Mouse (Mus musculus) embryonic facial prominence, embryonic 13.5 days (tissue): ENCODE results near the gene Msx1. TPM values are rescaled to one million over a fixed set of nuclear protein-coding genes. Genes with fewer than 3 reads are reported as not detected.
"Not testable (repeated sequence)": the region's sequence is repeated elsewhere in the genome, so short reads cannot be mapped to it uniquely, and the experiment has no call there.

Experiments used
- ATAC-seq: fragments of 200-750 bp; cut with Nextera tagmentation; 2 replicates; pipeline ENCODE4 v1.8.0; 2017; ENCODE audit warnings: low read depth; ENCODE audit not compliant: insufficient number of reproducible peaks, insufficient read depth, low FRiP score, low TSS enrichment
- H3K27ac ChIP-seq: fragments of 300-500 bp; sonication (generic); 2 replicates; pipeline ENCODE4 v1.5.1; 2015; ENCODE audit warnings: moderate library complexity, mild to moderate bottlenecking, inconsistent platforms
- H3K27me3 ChIP-seq: fragments of 300-500 bp; sonication (generic); 2 replicates; pipeline ENCODE4 v1.6.1; 2015; ENCODE audit warnings: mild to moderate bottlenecking, inconsistent platforms
- H3K36me3 ChIP-seq: fragments of 300-500 bp; sonication (generic); 2 replicates; pipeline ENCODE4 v1.6.1; 2015; ENCODE audit warnings: mild to moderate bottlenecking, inconsistent platforms
- H3K4me1 ChIP-seq: fragments of 300-500 bp; sonication (generic); 2 replicates; pipeline ENCODE4 v1.6.1; 2015; ENCODE audit warnings: inconsistent platforms
- H3K4me2 ChIP-seq: fragments of 300-500 bp; sonication (generic); 2 replicates; pipeline ENCODE4 v1.6.1; 2015; ENCODE audit warnings: moderate library complexity, mild to moderate bottlenecking, inconsistent platforms
- H3K4me3 ChIP-seq: fragments of 300-500 bp; sonication (generic); 2 replicates; pipeline ENCODE4 v1.5.1; 2015; ENCODE audit warnings: mild to moderate bottlenecking, inconsistent platforms
- H3K9ac ChIP-seq: fragments of 300-500 bp; sonication (generic); 2 replicates; pipeline ENCODE4 v1.6.1; 2015; ENCODE audit warnings: mild to moderate bottlenecking, inconsistent platforms
- H3K9me3 ChIP-seq: fragments of 300-500 bp; sonication (generic); 2 replicates; pipeline ENCODE4 v1.6.1; 2016; ENCODE audit warnings: inconsistent platforms
- WGBS: fragments of 180-500 bp; shearing (Covaris S2); methylation state at CpG from one replicate; pipeline ENCODE4 v1.1.7; 2015; ENCODE audit warnings: mixed read lengths; 5-methylcytosine and 5-hydroxymethylcytosine counted together
- polyA plus RNA-seq: library from polyadenylated mRNA; unstranded; fragments of >200 nt; fragmentation: Nextera tagmentation; extraction: Ambion mirVana; gene quantifications from 2 replicates; pipeline ENCODE4 v1.2.1, GENCODE M21; 2015

The Msx1 gene
- polyA plus RNA-seq, 1 experiment from 2014 or later, result 586 TPM

- ATAC-seq, result no peak
- no peak overlapping the region for H3K9ac ChIP-seq
- peaks cover 80% of the 10 kb centered on the region for H3K27me3 ChIP-seq
- no peaks in the 10 kb centered on the region for H3K36me3 ChIP-seq
- no peak overlapping the region for H3K27ac ChIP-seq
- 5% methylated on average over 6 of the region's 6 CpGs for WGBS
- H3K9me3 ChIP-seq, result no peaks in the 10 kb centered on the region
- no peak overlapping the region for H3K4me3 ChIP-seq
- H3K4me2 ChIP-seq, result no peak overlapping the region
- peaks cover 52% of the 10 kb centered on the region for H3K4me1 ChIP-seq
Observed at GRCm38 (mm10) chr5:37835590-37836266, 11.3 kb upstream of the Msx1 start.

- H3K27me3 ChIP-seq, result peaks cover 88% of the 10 kb centered on the region
- no peak for ATAC-seq
- 10% methylated on average over 6 of the region's 6 CpGs for whole genome bisulfite sequencing
- no peaks in the 10 kb centered on the region for H3K36me3 ChIP-seq
- H3K4me3 ChIP-seq, result no peak overlapping the region
- peaks cover 69% of the 10 kb centered on the region for H3K4me1 ChIP-seq
- H3K4me2 ChIP-seq, result no peak overlapping the region
- no peak overlapping the region for H3K9ac ChIP-seq
- no peak overlapping the region for H3K27ac ChIP-seq
- H3K9me3 ChIP-seq, result no peaks in the 10 kb centered on the region
Observed at GRCm38 (mm10) chr5:37832766-37833165, 8.4 kb upstream of the Msx1 start.

- 14% methylated on average over 13 of the region's 13 CpGs for WGBS
- Histone ChIP-seq H3K27ac (no peak overlapping the region), H3K9me3 (no peaks in the 10 kb centered on the region), H3K36me3 (no peaks in the 10 kb centered on the region), H3K4me3 (no peak overlapping the region), H3K4me2 (0 out of 2 replicates have a peak overlapping the region, but pooled peaks have one; percentile 2), H3K27me3 (peaks cover 86% of the 10 kb centered on the region), H3K9ac (no peak overlapping the region), H3K4me1 (peaks cover 74% of the 10 kb centered on the region)
- no peak for ATAC-seq
Observed at GRCm38 (mm10) chr5:37832031-37832430, 7.6 kb upstream of the Msx1 start.

- WGBS, result 39% methylated on average over 6 of the region's 7 CpGs
- not testable (repeated sequence) for H3K27ac ChIP-seq, ATAC-seq, H3K4me3 ChIP-seq, H3K36me3 ChIP-seq, H3K9ac ChIP-seq, H3K4me2 ChIP-seq, H3K9me3 ChIP-seq
- peaks cover 77% of the 10 kb centered on the region for H3K27me3 ChIP-seq
- peaks cover 76% of the 10 kb centered on the region for H3K4me1 ChIP-seq
Observed at GRCm38 (mm10) chr5:37830436-37830835, 6.1 kb upstream of the Msx1 start.

GRCm38 (mm10) chr5:37829926-37830325 is 5.5 kb upstream of the Msx1 start:
- peaks cover 74% of the 10 kb centered on the region for H3K4me1 ChIP-seq
- H3K9ac ChIP-seq, result no peak overlapping the region
- no peaks in the 10 kb centered on the region for H3K9me3 ChIP-seq
- no peaks in the 10 kb centered on the region for H3K36me3 ChIP-seq
- H3K4me3 ChIP-seq, result no peak overlapping the region
- 12% methylated on average over 4 of the region's 4 CpGs for WGBS
- ATAC-seq, result no peak
- peak overlapping the region; percentile 75 for H3K4me2 ChIP-seq
- peaks cover 75% of the 10 kb centered on the region for H3K27me3 ChIP-seq
- H3K27ac ChIP-seq, result 0 out of 2 replicates have a peak overlapping the region, but pooled peaks have one; percentile 98

GRCm38 (mm10) chr5:37829296-37829670 is 4.9 kb upstream of the Msx1 start:
- no peaks in the 10 kb centered on the region for H3K9me3 ChIP-seq
- H3K27me3 ChIP-seq, result peaks cover 71% of the 10 kb centered on the region
- H3K4me1 ChIP-seq, result peaks cover 68% of the 10 kb centered on the region
- peak overlapping the region; percentile 100 for H3K9ac ChIP-seq
- WGBS, result 8% methylated on average over 10 of the region's 10 CpGs
- H3K27ac ChIP-seq, result peak overlapping the region; percentile 98
- H3K36me3 ChIP-seq, result no peaks in the 10 kb centered on the region
- H3K4me2 ChIP-seq, result peak overlapping the region; percentile 75
- peak overlapping the region; percentile 92 for H3K4me3 ChIP-seq
- no peak for ATAC-seq

- H3K9ac ChIP-seq, result peak overlapping the region; percentile 100
- H3K27ac ChIP-seq, result peak overlapping the region; percentile 98
- peaks cover 66% of the 10 kb centered on the region for H3K4me1 ChIP-seq
- H3K4me3 ChIP-seq, result peak overlapping the region; percentile 92
- H3K36me3 ChIP-seq, result no peaks in the 10 kb centered on the region
- WGBS, result 4% methylated on average over 35 of the region's 35 CpGs
- no peaks in the 10 kb centered on the region for H3K9me3 ChIP-seq
- H3K27me3 ChIP-seq, result peaks cover 70% of the 10 kb centered on the region
- no peak for ATAC-seq
- H3K4me2 ChIP-seq, result peak overlapping the region; percentile 75
Observed at GRCm38 (mm10) chr5:37828591-37829295, 4.4 kb upstream of the Msx1 start.

GRCm38 (mm10) chr5:37828001-37828400 is 3.6 kb upstream of the Msx1 start:
- H3K4me2 ChIP-seq, result peak overlapping the region; percentile 75
- peak overlapping the region; percentile 92 for H3K4me3 ChIP-seq
- H3K9ac ChIP-seq, result peak overlapping the region; percentile 100
- H3K27ac ChIP-seq, result peak overlapping the region; percentile 98
- H3K36me3 ChIP-seq, result no peaks in the 10 kb centered on the region
- ATAC-seq, result no peak
- H3K27me3 ChIP-seq, result peaks cover 66% of the 10 kb centered on the region
- WGBS, result 1% methylated on average over 14 of the region's 14 CpGs
- peaks cover 65% of the 10 kb centered on the region for H3K4me1 ChIP-seq
- H3K9me3 ChIP-seq, result no peaks in the 10 kb centered on the region

GRCm38 (mm10) chr5:37827626-37827950 is 3.2 kb upstream of the Msx1 start:
- H3K36me3 ChIP-seq, result no peaks in the 10 kb centered on the region
- 1% methylated on average over 9 of the region's 9 CpGs for WGBS
- peak overlapping the region; percentile 75 for H3K4me2 ChIP-seq
- peak overlapping the region; percentile 92 for H3K4me3 ChIP-seq
- ATAC-seq, result no peak
- H3K9ac ChIP-seq, result peak overlapping the region; percentile 100
- H3K27me3 ChIP-seq, result peaks cover 62% of the 10 kb centered on the region
- H3K27ac ChIP-seq, result peak overlapping the region; percentile 98
- H3K9me3 ChIP-seq, result no peaks in the 10 kb centered on the region
- H3K4me1 ChIP-seq, result peaks cover 62% of the 10 kb centered on the region

- WGBS, result under 1% methylated on average over 59 of the region's 59 CpGs
- Histone ChIP-seq H3K9me3 (no peaks in the 10 kb centered on the region), H3K4me3 (peak overlapping the region; percentile 92), H3K9ac (peak overlapping the region; percentile 100), H3K27me3 (peaks cover 56% of the 10 kb centered on the region), H3K36me3 (no peaks in the 10 kb centered on the region), H3K27ac (peak overlapping the region; percentile 98), H3K4me1 (peaks cover 56% of the 10 kb centered on the region), H3K4me2 (peak overlapping the region; percentile 75)
- no peak for ATAC-seq
Observed at GRCm38 (mm10) chr5:37826706-37827625, 2.6 kb upstream of the Msx1 start.

- Histone ChIP-seq H3K4me2 (peak overlapping the region; percentile 75), H3K27me3 (peaks cover 49% of the 10 kb centered on the region), H3K9me3 (no peaks in the 10 kb centered on the region), H3K36me3 (peaks cover 11% of the 10 kb centered on the region), H3K27ac (peak overlapping the region; percentile 98), H3K4me3 (peak overlapping the region; percentile 92), H3K4me1 (peaks cover 50% of the 10 kb centered on the region), H3K9ac (peak overlapping the region; percentile 100)
- no peak for ATAC-seq
- 1% methylated on average over 37 of the region's 37 CpGs for WGBS
Observed at GRCm38 (mm10) chr5:37825611-37826445, 1.4 kb upstream of the Msx1 start.
